Mouse (Mus musculus) heart, adult 11 months (tissue): ENCODE results near the gene Ptprk.

Source experiments
- DNase-seq: peaks from one replicate; pipeline ENCODE4 v3.0.0; 2022

Gene Ptprk

GRCm38 (mm10) chr10:28436084-28436483 is 361.5 kb downstream of the Ptprk start:
- DNase-seq, result no peak

- DNase-seq, result no peak
These were observed 375.2 kb downstream of the Ptprk start for GRCm38 (mm10) chr10:28449853-28450252.

- no peak for DNase-seq
These were observed 376.0 kb downstream of the Ptprk start for GRCm38 (mm10) chr10:28450642-28451041.

- DNase-seq, result no peak
These were observed 383.4 kb downstream of the Ptprk start for GRCm38 (mm10) chr10:28458027-28458426.

GRCm38 (mm10) chr10:28459963-28460362 is 385.3 kb downstream of the Ptprk start:
- DNase-seq, result no peak

GRCm38 (mm10) chr10:28463706-28464105 is 389.1 kb downstream of the Ptprk start:
- no peak for DNase-seq

- DNase-seq, result no peak
These were observed 390.3 kb downstream of the Ptprk start for GRCm38 (mm10) chr10:28464766-28465548.

- no peak for DNase-seq
These were observed 411.0 kb downstream of the Ptprk start for GRCm38 (mm10) chr10:28485574-28485973.

- DNase-seq, result no peak
These were observed 416.4 kb downstream of the Ptprk start for GRCm38 (mm10) chr10:28491006-28491405.

GRCm38 (mm10) chr10:28492206-28492605 is 417.6 kb downstream of the Ptprk start:
- DNase-seq, result peak; percentile 96

GRCm38 (mm10) chr10:28492870-28493269 is 418.2 kb downstream of the Ptprk start:
- DNase-seq, result no peak

GRCm38 (mm10) chr10:28493271-28493861 is 418.7 kb downstream of the Ptprk start:
- no peak for DNase-seq

- no peak for DNase-seq
These were observed 423.2 kb downstream of the Ptprk start for GRCm38 (mm10) chr10:28497791-28498190.

GRCm38 (mm10) chr10:28498504-28498903 is 423.9 kb downstream of the Ptprk start:
- DNase-seq, result no peak

- no peak for DNase-seq
These were observed 439.0 kb downstream of the Ptprk start for GRCm38 (mm10) chr10:28513601-28514000.

GRCm38 (mm10) chr10:28516147-28516546 is 441.5 kb downstream of the Ptprk start:
- DNase-seq, result no peak

GRCm38 (mm10) chr10:28518297-28518696 is 443.7 kb downstream of the Ptprk start:
- no peak for DNase-seq

GRCm38 (mm10) chr10:28519861-28520260 is 445.2 kb downstream of the Ptprk start:
- DNase-seq, result no peak

GRCm38 (mm10) chr10:28523992-28524735 is 449.5 kb downstream of the Ptprk start:
- DNase-seq, result peak; percentile 92

- DNase-seq, result peak; percentile 11
These were observed 466.0 kb downstream of the Ptprk start for GRCm38 (mm10) chr10:28540595-28540994.

GRCm38 (mm10) chr10:28542754-28543153 is 468.1 kb downstream of the Ptprk start:
- DNase-seq, result no peak

GRCm38 (mm10) chr10:28550549-28550948 is 475.9 kb downstream of the Ptprk start:
- DNase-seq, result no peak

GRCm38 (mm10) chr10:28552068-28552467 is 477.4 kb downstream of the Ptprk start:
- no peak for DNase-seq
